Mouse (Mus musculus) liver, embryonic 11.5 days (tissue): Measurements from ENCODE around the gene Ss18l2. TPM values are rescaled to one million over a fixed set of nuclear protein-coding genes. Genes with fewer than 3 reads are reported as not detected.

ENCODE experiments used
- ATAC-seq: fragments of 200-750 bp; cut with Nextera tagmentation; replicated peaks from 2 replicates; pipeline ENCODE4 v1.8.0; 2017; ENCODE audit warnings: moderate number of reproducible peaks, mild to moderate bottlenecking, moderate TSS enrichment, moderate library complexity; ENCODE audit not compliant: low FRiP score
- DNase-seq: peaks from one replicate; pipeline ENCODE4 v3.0.0-alpha.2; 2017; ENCODE audit warnings: low spot score
- H3K27ac ChIP-seq: fragments of 300-500 bp; sonication (generic); 2 replicates; pipeline ENCODE4 v1.5.1; 2014; ENCODE audit warnings: mild to moderate bottlenecking, low read depth, low read length, control low read depth
- H3K27me3 ChIP-seq: fragments of 300-500 bp; sonication (generic); replicated peaks from 2 replicates; pipeline ENCODE4 v1.6.1; 2014; ENCODE audit warnings: low read length, mixed read lengths; ENCODE audit not compliant: control insufficient read depth, insufficient read depth
- H3K36me3 ChIP-seq: fragments of 300-500 bp; sonication (generic); 2 replicates; pipeline ENCODE4 v1.6.1; 2014; ENCODE audit warnings: mild to moderate bottlenecking, low read length, moderate library complexity, mixed read lengths; ENCODE audit not compliant: control insufficient read depth, insufficient read depth
- H3K4me1 ChIP-seq: fragments of 300-500 bp; sonication (generic); replicated peaks from 2 replicates; pipeline ENCODE4 v1.6.1; 2014; ENCODE audit warnings: low read length, mixed read lengths; ENCODE audit not compliant: control insufficient read depth, insufficient read depth
- H3K4me2 ChIP-seq: fragments of 300-500 bp; sonication (generic); 2 replicates; pipeline ENCODE4 v1.6.1; 2014; ENCODE audit warnings: mild to moderate bottlenecking, control low read depth, moderate library complexity
- H3K4me3 ChIP-seq: fragments of 300-500 bp; sonication (generic); 2 replicates; pipeline ENCODE4 v1.5.1; 2014; ENCODE audit warnings: low read depth, low read length, control low read depth
- H3K9ac ChIP-seq: fragments of 300-500 bp; sonication (generic); 2 replicates; pipeline ENCODE4 v1.6.1; 2014; ENCODE audit warnings: low read depth, low read length, control low read depth
- H3K9me3 ChIP-seq: fragments of 300-500 bp; sonication (generic); 2 replicates; pipeline ENCODE4 v1.6.1; 2016; ENCODE audit warnings: low read length, inconsistent platforms, mixed read lengths; ENCODE audit not compliant: control insufficient read depth
- WGBS: fragments of 180-500 bp; shearing (Covaris S2); extraction: QIAGEN DNeasy Blood & Tissue Kit; methylation state at CpG from one replicate; pipeline ENCODE4 v1.1.7; 2014; 5-methylcytosine and 5-hydroxymethylcytosine counted together
- polyA plus RNA-seq: library from polyadenylated mRNA; unstranded; fragments of >200 nt; fragmentation: Nextera tagmentation; extraction: Ambion mirVana; gene quantifications from 2 replicates; pipeline ENCODE4 v1.2.1, GENCODE M21; 2014

Gene Ss18l2
- polyA plus RNA-seq, 1 experiment from 2014 or later: 118 TPM

DNA sequence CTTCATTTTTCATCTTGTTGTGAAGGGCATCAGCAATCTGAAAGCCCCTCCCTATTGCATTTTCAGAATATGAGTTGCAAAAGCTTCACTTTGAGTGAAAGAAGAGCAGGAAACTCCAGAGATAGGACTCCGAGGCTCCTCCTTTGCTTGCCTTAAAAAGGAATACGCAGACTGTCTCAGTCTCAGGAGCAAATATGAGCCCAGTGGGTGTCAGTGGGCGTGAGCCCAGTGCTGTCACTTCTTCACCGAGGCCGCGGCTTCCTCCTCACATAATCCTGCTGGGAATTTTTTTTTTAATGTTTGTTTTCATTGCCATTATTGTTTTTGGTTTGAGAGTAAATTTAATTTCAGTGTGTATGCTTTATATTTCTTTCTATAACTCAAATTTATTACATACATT, 30.4 kb downstream of the Ss18l2 start:
- DNase-seq (no peak), ATAC-seq (no peak)
- Histone ChIP-seq H3K27ac (no peak overlapping the region), H3K4me2 (no peak overlapping the region), H3K27me3 (no peaks in the 10 kb centered on the region), H3K4me1 (no peaks in the 10 kb centered on the region), H3K9me3 (no peaks in the 10 kb centered on the region), H3K4me3 (no peak overlapping the region), H3K36me3 (peaks cover 46% of the 10 kb centered on the region), H3K9ac (no peak overlapping the region)
- 93% methylated on average over 6 of the region's 6 CpGs for WGBS

DNA sequence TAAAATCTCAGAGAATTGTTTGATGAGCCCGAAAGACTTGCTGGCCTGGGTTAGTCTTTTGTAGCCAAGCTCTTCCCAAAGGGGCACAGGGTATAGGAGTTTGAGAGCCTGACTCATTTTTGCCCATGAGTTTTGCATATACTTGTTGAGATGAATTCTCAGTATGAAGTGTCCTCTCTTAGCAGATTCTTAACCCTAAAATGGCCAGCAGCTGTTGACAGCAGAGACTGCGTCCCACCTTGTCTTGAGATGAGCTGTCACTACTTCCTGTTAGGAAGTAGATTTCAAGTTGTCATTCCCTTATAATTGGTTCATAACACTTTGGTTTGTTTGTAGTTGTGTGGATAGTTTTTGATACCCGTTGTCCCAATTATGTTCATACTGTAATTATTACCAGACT, 31.0 kb downstream of the Ss18l2 start:
- Histone ChIP-seq H3K36me3 (peaks cover 46% of the 10 kb centered on the region), H3K9me3 (no peaks in the 10 kb centered on the region), H3K4me2 (no peak overlapping the region), H3K27me3 (no peaks in the 10 kb centered on the region), H3K27ac (no peak overlapping the region), H3K4me1 (no peaks in the 10 kb centered on the region), H3K9ac (no peak overlapping the region), H3K4me3 (no peak overlapping the region)
- ATAC-seq: no peak
- WGBS: 92% methylated on average over 3 of the region's 3 CpGs
- DNase-seq: no peak

DNA sequence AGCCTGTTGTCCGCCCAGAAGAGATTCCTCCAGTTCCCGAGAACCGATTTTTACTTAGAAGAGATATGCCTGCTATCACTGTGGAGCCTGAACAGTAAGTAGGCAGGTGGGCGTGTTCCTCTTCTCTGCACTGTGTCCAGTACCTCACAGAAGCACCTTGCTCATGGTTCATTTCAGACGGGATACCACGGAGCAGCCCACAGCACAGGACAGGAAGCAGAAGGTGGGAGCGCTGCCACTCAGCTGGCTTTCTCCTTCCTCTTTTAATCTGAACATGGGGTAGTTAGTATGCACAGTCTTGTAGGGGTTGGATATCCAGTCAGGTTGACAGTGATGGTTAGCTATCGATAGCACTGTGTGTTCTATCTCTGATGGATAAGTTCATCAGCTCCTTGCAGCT, 33.9 kb downstream of the Ss18l2 start:
- H3K36me3 ChIP-seq: peaks cover 72% of the 10 kb centered on the region
- no peak overlapping the region for H3K9ac ChIP-seq
- H3K27me3 ChIP-seq: no peaks in the 10 kb centered on the region
- no peaks in the 10 kb centered on the region for H3K9me3 ChIP-seq
- H3K27ac ChIP-seq: no peak overlapping the region
- no peaks in the 10 kb centered on the region for H3K4me1 ChIP-seq
- 79% methylated on average over 8 of the region's 8 CpGs for WGBS
- no peak for ATAC-seq
- no peak overlapping the region for H3K4me2 ChIP-seq
- H3K4me3 ChIP-seq: no peak overlapping the region
- no peak for DNase-seq

DNA sequence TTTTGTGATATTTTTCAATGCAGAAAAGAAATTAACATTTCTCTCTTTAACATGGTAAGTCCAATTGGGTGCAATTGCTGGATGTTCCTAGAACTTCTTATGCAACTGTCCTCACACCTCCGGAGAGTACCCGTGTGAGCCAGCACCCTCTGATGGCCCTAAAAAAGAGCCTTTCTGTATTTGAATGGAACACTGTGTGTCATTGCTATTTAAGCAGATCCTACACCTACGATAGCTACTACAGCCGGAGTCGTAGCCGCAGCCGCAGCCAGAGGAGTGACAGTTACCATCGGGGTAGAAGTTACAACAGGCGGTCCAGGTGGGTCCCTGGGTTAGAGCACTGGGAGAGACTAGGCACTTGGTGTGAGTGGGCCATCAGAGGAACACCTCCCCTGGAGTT, 42.6 kb downstream of the Ss18l2 start:
- DNase-seq: peak; percentile 27
- WGBS: 94% methylated on average over 9 of the region's 9 CpGs

DNA sequence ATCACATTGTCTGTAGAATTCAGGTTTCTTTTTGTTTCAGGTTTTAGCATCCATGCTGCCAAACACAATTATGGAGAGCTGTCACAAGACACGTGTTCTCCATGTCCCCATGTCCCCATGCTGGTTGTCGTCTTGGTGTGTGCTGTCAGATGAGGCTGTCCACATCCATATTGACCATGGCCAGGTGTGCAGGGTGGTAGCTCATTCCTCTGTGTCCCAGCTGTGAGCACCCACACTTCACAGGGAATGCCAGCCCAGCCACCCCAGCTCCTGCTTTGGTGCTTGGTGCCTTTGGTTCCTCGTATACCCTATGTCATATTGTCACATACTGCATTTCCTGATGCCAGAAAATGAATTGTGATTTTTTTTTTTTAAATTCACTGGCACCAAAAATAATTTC, 44.5 kb downstream of the Ss18l2 start:
- peaks cover 48% of the 10 kb centered on the region for H3K36me3 ChIP-seq
- DNase-seq: peak; percentile 22

More for the DNA sequence above, 42.6 kb downstream of the Ss18l2 start:
- Histone ChIP-seq H3K4me1 (no peaks in the 10 kb centered on the region), H3K36me3 (peaks cover 66% of the 10 kb centered on the region), H3K4me2 (no peak overlapping the region), H3K9me3 (no peaks in the 10 kb centered on the region), H3K27me3 (no peaks in the 10 kb centered on the region), H3K27ac (no peak overlapping the region), H3K4me3 (no peak overlapping the region), H3K9ac (no peak overlapping the region)
- ATAC-seq: no peak

DNA sequence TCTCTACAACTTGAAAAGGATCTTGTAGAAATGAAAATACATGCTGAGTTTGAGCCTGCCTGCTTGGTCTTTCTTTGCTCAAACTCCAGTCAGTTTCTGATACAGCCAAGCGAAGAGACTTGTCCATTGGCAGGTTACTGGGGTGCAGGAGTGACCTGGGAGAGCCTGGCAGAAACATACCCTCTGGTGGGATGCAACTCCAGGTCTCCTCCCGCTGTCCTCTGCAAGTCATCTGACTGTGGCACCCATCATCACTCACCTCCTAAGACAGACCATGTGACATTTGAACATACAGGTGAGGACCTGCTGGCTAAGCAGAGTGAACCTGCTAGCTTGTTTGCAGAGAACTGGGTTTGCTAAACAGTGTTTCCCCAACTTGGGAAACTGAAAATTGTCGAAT, 46.7 kb downstream of the Ss18l2 start:
- no peak for DNase-seq
- peaks cover 32% of the 10 kb centered on the region for H3K36me3 ChIP-seq
- 84% methylated on average over 3 of the region's 3 CpGs for WGBS

More for the DNA sequence above, 44.5 kb downstream of the Ss18l2 start:
- Histone ChIP-seq H3K4me3 (no peak overlapping the region), H3K4me2 (no peak overlapping the region), H3K9me3 (no peaks in the 10 kb centered on the region), H3K4me1 (peaks cover 5% of the 10 kb centered on the region; the same call in 1 of the 2 replicates), H3K27me3 (peaks cover 11% of the 10 kb centered on the region), H3K9ac (no peak overlapping the region), H3K27ac (no peak overlapping the region)
- no peak for ATAC-seq
- 91% methylated on average over 3 of the region's 3 CpGs for WGBS

DNA sequence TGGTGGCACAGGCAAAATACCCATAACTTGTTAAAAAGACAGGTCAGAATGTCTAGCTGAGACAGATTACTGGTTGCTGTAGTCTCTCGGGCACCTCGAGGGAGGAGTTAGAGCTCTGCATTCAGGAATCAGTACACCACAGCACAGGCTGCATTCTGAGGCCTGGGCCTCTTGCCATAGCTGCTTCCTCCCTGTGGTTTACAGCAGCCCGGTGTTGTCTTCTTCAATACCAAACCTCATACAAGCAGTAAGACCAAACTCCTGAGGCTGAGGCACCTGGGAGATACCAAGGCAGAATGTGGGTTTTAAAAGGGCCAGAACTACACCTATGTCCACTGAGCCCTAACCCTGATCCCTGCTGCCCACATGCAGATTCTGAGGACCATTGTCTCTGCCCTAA, 47.3 kb downstream of the Ss18l2 start:
- Histone ChIP-seq H3K9ac (no peak overlapping the region), H3K4me3 (no peak overlapping the region), H3K36me3 (peaks cover 27% of the 10 kb centered on the region), H3K4me1 (peaks cover 12% of the 10 kb centered on the region), H3K27me3 (peaks cover 32% of the 10 kb centered on the region), H3K27ac (no peak overlapping the region), H3K4me2 (no peak overlapping the region), H3K9me3 (no peaks in the 10 kb centered on the region)
- DNase-seq (no peak), ATAC-seq (no peak)
- WGBS: 37% methylated on average over 3 of the region's 3 CpGs

More for the DNA sequence above, 46.7 kb downstream of the Ss18l2 start:
- H3K9me3 ChIP-seq: no peaks in the 10 kb centered on the region
- no peak overlapping the region for H3K9ac ChIP-seq
- no peak overlapping the region for H3K4me2 ChIP-seq
- ATAC-seq: no peak
- no peak overlapping the region for H3K27ac ChIP-seq
- H3K4me1 ChIP-seq: peaks cover 12% of the 10 kb centered on the region
- H3K4me3 ChIP-seq: no peak overlapping the region
- H3K27me3 ChIP-seq: peaks cover 32% of the 10 kb centered on the region

DNA sequence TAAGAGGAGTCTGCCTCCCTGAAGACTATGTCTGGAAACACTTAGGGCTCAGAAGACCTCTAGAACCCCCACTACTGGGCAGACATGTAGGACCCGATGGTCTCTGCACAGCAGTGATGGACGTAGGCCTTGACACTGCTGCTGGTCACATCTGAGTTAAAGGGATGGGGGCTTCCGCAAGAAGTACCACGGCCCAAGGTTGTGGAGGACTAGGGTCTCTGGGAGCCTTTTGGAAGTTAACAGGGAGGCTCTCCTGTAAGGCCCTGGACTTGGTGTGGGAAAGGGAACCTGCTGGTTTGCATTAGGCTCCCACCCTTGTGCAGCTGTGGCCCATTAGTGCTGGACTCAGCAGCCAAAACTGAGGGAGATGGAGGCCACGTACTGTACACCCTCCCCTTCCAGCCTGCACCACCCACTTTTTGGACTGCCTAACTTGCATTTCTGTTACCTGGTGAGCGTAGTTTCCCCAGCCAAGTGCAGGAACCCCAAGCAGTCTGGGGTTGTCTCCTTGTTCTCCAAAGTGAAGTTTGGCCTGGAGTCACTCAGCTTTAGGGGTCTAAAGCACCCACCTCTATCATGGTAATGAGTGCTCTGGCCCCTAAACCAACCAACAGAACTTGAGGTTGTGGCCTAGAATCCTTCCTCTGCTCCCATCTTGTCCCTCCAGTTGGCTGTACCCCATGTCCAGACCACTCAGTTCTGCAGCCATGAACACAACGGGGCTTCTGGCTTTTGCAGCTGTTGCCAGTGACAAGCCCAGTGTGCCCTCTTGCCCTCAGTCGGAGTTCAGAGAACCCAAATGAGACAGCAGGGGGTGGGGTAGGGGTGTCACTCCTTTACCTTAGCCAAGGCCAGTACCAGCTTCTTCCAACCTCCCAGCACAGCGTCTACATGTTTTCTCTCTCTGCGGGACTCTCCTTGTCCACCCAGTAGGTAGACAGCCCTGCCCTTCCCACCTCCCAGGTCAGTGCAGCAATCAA, 48.0 kb downstream of the Ss18l2 start:
- Histone ChIP-seq H3K4me1 (peaks cover 12% of the 10 kb centered on the region), H3K4me3 (peak overlapping the region; percentile 73; the same call in 1 of the 2 replicates), H3K27me3 (peaks cover 32% of the 10 kb centered on the region), H3K4me2 (peak overlapping the region; percentile 94), H3K36me3 (peaks cover 28% of the 10 kb centered on the region), H3K9ac (peak overlapping the region; percentile 74; the same call in 1 of the 2 replicates), H3K27ac (no peak overlapping the region), H3K9me3 (no peaks in the 10 kb centered on the region)
- 55% methylated on average over 10 of the region's 10 CpGs for WGBS
- ATAC-seq (no peak), DNase-seq (no peak)
